In genomic region chr10:68063806-68064545, GRCm38 (mm10) we compare ENCODE assay signal across 11 mouse cellular contexts.
DNase-seq lines count a peak whose midpoint lies in the region; ATAC-seq and TF ChIP-seq lines count a peak whose summit lies in the region.
"Had no signal": no experiment of that assay in that cellular context is flagged by ENCODE, and none has a peak within 500 bp of the region (broad histone marks: within the 10 kb centered on the region; RNA-seq: fewer than 3 reads in every experiment).

No protein-coding gene starts in this region.

- H3K4me1 ChIP-seq in lung, postnatal 0 days (ENCODE audit: insufficient read depth, low read depth, low read length): no peaks in the 10 kb centered on the region
- H3K4me1 ChIP-seq in lung, adult 2 months (ENCODE audit: control insufficient read depth, insufficient read depth, low read length): no peaks in the 10 kb centered on the region; the same call in 1 of the 2 replicates
- peaks cover 15% of the 10 kb centered on the region for H3K4me1 ChIP-seq in hindbrain, postnatal 0 days (ENCODE audit: insufficient read depth, low read length)

- WGBS in lung, postnatal 0 days: 46% methylated on average over 8 of the region's 8 CpGs
- WGBS in lung, adult 2 months: 33% methylated on average over 8 of the region's 8 CpGs
- 12% methylated on average over 8 of the region's 8 CpGs for WGBS in hindbrain, postnatal 0 days

- peak; percentile 19; the same call in 1 of the 2 replicates for TF ChIP-seq EP300 in lung, postnatal 0 days (IDR thresholded peaks at IDR 0.05)

- ATAC-seq in lung, postnatal 0 days: peak; percentile 19; the same call in 1 of the 2 replicates
- no peak for ATAC-seq in hindbrain, postnatal 0 days
- ATAC-seq: inflammation-experienced regulatory T-cells, adult 6 months had no signal

- H3K9me3 ChIP-seq in lung, postnatal 0 days (ENCODE audit: low read length): no peaks in the 10 kb centered on the region
- H3K9me3 ChIP-seq in hindbrain, postnatal 0 days (ENCODE audit: low read length): no peaks in the 10 kb centered on the region

- H3K36me3 ChIP-seq in lung, postnatal 0 days (ENCODE audit: insufficient read depth, low read length): no peaks in the 10 kb centered on the region
- H3K36me3 ChIP-seq in hindbrain, postnatal 0 days (ENCODE audit: insufficient read depth, low read length): no peaks in the 10 kb centered on the region

- no peaks in the 10 kb centered on the region for H3K27me3 ChIP-seq in lung, postnatal 0 days (replicated peaks; ENCODE audit: insufficient read depth, low read length)
- H3K27me3 ChIP-seq in hindbrain, postnatal 0 days (ENCODE audit: insufficient read depth, low read length): no peaks in the 10 kb centered on the region

- H3K9ac ChIP-seq in lung, postnatal 0 days (replicated peaks; ENCODE audit: low read depth): no peak overlapping the region
- 0 out of 2 replicates have a peak overlapping the region, but pooled peaks have one; percentile 9 for H3K9ac ChIP-seq in hindbrain, postnatal 0 days (replicated peaks; ENCODE audit: low read length)

- no peak overlapping the region for H3K4me3 ChIP-seq in lung, postnatal 0 days (ENCODE audit: low read depth, low read length)
- no peak overlapping the region for H3K4me3 ChIP-seq in lung, adult 2 months (replicated peaks; ENCODE audit: extremely low read depth, low read depth, low read length)
- H3K4me3 ChIP-seq in hindbrain, postnatal 0 days (ENCODE audit: low read length): no peak overlapping the region

- peak; percentile 42 for DNase-seq in embryo, embryonic 10.5 days (ENCODE audit: low spot score)
- no peak for DNase-seq in embryo, embryonic 11 days
- DNase-seq in lung, postnatal 0 days (ENCODE audit: low spot score): peak; percentile 34
- DNase-seq in lung, adult 2 months: no peak
- DNase-seq in hindbrain, postnatal 0 days (ENCODE audit: low spot score): peak; percentile 21
- peak; percentile 90 for DNase-seq in retina, postnatal 1 day
- DNase-seq in cerebellum, adult 8-10 months: no peak
- DNase-seq in cerebellum, postnatal 4 days (ENCODE audit: low spot score in 2 of 2): no peak
- DNase-seq: heart, adult 18-20 months; thymus, postnatal 25 days had no signal

- H3K27ac ChIP-seq in lung, postnatal 0 days (ENCODE audit: low read length): 0 out of 2 replicates have a peak overlapping the region, but pooled peaks have one; percentile 11
- peak overlapping the region; percentile 54 for H3K27ac ChIP-seq in hindbrain, postnatal 0 days

- TF ChIP-seq POLR2A in lung, adult 2 months (IDR thresholded peaks at IDR 0.05; ENCODE audit: borderline replicate concordance, extremely low read depth, low read depth, low read length): no peak

- no peak overlapping the region for H3K4me2 ChIP-seq in lung, postnatal 0 days (replicated peaks; ENCODE audit: low read depth, low read length)
- peak overlapping the region; percentile 42 for H3K4me2 ChIP-seq in hindbrain, postnatal 0 days (ENCODE audit: low read depth, low read length)

- TF ChIP-seq CTCF in lung, postnatal 0 days (IDR thresholded peaks at IDR 0.05): no peak
- TF ChIP-seq CTCF in lung, adult 2 months (IDR thresholded peaks at IDR 0.05; ENCODE audit: insufficient read depth, low read length): no peak
- TF ChIP-seq CTCF in hindbrain, postnatal 0 days (IDR thresholded peaks at IDR 0.05; ENCODE audit: low read depth): no peak

Comparison
In these comparisons a context has a peak if more than half of its experiments do, and no peak if none do; other contexts are left out.
1. DNase-seq: peak in embryo, embryonic 10.5 days (single experiment), lung, postnatal 0 days (single experiment), hindbrain, postnatal 0 days (single experiment) and retina, postnatal 1 day (single experiment); none in embryo, embryonic 11 days (single experiment), lung, adult 2 months (single experiment), cerebellum, adult 8-10 months (single experiment) and cerebellum, postnatal 4 days (0 of 2).